Mouse (Mus musculus) olfactory bulb, adult 2 months (tissue): Measurements from ENCODE around the gene Kctd2.

Source experiments
- CTCF ChIP-seq: fragments of 200-500 bp; IDR thresholded peaks from 2 replicates; pipeline ENCODE4 v1.5.1; 2012; ENCODE audit warnings: low read depth, mild to moderate bottlenecking, low read length, moderate library complexity; ENCODE audit not compliant: insufficient read depth
- POLR2A ChIP-seq: fragments of 200-500 bp; IDR thresholded peaks from 2 replicates; pipeline ENCODE4 v1.6.1; 2012; ENCODE audit warnings: mild to moderate bottlenecking, low read depth, low read length, moderate library complexity; ENCODE audit not compliant: insufficient read depth

DNA sequence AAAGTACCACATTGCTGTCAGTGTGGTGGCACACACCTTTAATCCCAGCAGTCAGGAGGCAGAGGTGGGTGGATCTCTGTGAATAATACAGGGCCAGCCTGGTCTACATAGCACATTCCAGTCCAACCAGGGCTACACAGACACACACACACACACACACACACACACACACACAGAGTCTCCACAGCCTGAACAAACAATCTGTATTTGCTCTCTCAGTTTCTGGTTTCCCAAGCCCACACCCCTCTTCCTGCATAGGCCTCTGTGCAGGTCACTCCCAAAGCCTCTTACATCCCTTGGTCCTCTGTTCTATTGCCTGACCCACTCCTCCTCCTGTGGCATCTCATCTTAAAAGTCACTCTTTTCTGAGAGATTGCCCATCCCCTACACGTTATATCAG lies 47.9 kb upstream of the Kctd2 start:
- TF ChIP-seq CTCF = no peak
- TF ChIP-seq POLR2A = no peak
